Mouse (Mus musculus): ENCODE measurements around the gene Noxo1.
"Not testable (repeated sequence)": the region's sequence is repeated elsewhere in the genome, so short reads cannot be mapped to it uniquely, and the experiment has no call there.

Noxo1 gene

DNA sequence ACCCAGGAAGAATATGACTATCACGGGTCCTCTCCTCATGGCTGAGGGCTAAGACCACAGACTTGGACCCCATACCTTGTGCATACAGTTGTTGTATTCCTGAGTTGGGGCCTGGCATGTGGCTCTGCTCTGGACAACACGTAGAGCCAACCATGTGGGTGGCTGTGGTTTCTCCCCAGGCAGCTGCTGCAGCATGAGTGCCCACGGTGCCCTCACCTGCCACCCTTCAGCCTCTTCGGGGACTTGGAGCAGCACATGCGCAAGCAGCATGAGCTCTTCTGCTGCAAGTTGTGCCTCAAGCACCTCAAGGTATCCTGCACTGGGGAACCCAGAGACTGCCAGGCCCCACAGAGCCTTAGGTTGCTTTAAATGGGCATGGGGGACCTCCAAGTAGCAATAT lies 19.2 kb upstream of the Noxo1 start:
- DNase-seq (ENCODE audit: low spot score) = no peak

DNA sequence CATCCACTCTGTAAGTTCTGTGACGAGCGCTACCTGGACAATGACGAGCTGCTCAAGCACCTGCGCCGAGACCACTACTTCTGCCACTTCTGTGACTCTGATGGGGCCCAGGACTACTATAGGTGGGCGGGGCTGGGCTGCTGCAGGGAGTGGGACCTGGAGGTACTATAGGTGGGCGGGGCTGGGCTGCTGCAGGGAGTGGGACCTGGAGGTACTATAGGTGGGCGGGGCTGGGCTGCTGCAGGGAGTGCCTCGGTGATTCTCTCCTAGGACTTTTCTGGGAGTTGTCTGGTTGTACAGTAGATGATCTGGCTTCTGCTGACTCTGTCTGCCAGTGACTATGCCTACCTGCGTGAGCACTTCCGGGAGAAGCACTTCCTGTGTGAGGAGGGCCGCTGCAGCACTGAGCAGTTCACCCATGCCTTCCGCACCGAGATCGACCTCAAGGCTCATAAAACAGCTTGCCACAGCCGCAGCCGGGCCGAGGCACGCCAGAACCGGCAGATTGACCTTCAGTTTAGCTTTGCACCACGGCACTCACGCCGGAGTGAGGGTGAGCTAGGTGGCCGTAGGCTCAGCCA lies 18.4 kb upstream of the Noxo1 start:
- no peak for DNase-seq (ENCODE audit: low spot score)

DNA sequence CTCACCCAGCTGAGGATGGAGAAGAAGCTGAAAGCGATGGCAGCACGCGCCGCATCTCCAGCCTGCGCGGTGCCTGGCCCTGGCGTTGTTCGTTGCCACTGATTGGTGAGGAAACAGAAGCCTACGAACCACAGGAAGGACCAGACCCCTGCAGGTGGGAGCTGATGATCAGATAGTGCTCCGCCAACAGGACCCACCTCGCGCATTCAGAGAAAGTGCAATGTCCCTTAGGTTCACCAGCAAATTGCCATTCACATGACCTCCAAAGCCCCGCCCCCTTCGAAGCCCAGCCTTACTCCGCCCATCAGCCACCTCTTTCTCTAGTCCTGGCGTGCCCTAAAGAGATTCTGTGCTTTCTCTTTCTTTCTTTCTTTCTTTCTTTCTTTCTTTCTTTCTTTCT lies 9.5 kb upstream of the Noxo1 start:
- peak; percentile 79 for DNase-seq (ENCODE audit: low spot score)

DNA sequence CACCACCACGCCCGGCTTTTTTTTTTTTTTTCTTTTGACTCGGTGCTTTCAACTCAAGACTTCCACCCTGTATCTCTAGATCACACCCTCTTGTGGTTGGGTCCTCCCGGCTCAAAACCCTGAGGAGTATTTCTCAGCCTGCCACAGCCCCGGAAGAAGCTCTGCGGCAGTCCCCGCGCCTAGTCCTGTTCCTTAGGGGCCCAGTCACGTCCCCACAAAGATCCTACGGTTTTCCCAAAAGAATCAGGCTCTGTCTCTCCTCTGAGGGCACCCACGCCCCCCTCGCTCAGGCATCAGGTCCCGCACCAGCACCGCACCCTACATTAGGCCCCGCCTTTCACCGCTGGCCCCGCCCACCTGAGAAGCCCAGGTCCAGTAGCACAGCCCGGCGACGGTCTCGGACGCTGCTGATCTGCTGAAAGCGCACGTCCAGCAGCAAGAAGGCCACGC lies 8.9 kb upstream of the Noxo1 start:
- DNase-seq (ENCODE audit: low spot score) = peak; percentile 64

DNA sequence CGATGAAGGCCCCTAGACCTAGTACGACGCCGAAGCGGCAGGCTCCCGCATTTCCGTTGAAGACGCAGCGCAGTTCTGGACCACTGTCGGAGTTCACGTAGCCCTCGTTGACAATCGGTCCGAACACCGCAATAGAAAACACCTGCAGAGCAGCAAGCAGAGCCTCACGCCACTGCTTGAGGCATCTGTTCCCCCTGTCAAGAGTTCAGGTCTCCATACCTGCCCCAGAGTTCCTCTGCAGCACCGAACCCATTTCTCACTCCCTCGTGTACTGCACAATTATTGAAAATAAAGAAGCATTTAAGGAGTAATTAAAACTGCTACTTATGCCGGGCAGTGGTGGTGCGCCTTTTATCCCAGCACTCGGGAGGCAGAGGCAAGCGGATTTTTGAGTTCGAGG lies 8.4 kb upstream of the Noxo1 start:
- DNase-seq (ENCODE audit: low spot score) = no peak

DNA sequence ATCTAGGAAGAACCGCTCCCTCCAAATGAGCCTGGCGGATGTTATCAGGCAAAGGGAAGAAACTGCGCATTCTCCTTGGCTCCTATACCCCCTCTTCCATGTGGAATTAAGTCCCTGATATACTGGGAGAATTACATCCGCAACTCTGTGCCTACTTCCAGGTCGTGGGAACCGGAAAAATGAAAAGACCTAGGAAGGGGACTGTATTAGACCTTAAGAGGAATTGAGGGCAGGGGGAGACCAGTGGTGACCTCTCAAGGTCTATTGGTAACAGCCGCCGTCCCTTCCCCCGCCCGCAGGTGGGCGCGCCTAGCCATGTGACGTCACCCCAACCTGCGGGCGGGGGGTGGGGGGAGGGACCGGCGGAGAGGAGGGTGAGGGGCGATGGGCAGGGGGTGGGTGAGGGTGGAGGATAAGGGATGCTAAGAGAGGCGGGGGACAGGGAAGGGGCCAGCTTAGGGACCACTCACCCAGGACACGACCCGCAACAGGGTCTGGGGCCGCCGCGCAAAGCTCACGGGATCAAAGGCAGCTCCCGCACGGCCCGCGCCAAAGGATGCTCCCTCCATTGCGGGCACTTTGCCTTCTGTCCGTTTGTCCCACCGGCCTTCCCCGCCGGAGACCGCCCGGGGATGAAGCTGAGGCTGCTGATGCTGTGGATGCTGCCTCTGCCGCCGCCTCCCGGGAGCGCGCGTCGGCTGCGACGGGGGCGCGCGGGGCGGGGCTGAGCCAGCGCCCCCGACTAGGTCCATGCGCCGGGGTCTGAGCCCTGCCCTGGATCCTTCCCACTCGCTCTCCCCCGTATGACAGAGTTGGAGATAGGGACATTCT lies 6.6 kb upstream of the Noxo1 start, which contains the start of gene Syngr3:
TSS of gene Syngr3 (minus strand) at position 705 of the 831 bp plus-strand sequence.
- peak; percentile 35 for DNase-seq (ENCODE audit: low spot score)

DNA sequence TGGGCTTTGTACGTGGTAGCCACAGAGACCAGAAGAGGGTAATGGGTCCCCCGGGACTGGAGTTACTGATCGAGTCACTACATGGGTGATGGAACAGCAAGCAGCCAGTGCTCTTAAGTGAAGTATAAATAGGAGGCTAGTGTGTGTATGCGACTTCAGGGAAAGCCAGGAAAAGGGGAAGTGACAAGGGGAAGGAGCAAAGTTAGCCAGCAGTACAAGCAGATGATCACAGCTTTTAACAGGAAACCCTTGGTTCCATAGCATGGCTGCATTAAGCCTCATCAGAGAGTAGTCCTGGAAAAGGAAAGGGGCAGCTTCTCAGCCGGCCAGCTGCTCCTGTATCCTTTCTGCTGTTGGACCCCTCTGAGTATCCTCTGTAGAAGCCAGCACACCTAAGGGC lies 3.6 kb upstream of the Noxo1 start:
- no peak for DNase-seq (ENCODE audit: low spot score)

DNA sequence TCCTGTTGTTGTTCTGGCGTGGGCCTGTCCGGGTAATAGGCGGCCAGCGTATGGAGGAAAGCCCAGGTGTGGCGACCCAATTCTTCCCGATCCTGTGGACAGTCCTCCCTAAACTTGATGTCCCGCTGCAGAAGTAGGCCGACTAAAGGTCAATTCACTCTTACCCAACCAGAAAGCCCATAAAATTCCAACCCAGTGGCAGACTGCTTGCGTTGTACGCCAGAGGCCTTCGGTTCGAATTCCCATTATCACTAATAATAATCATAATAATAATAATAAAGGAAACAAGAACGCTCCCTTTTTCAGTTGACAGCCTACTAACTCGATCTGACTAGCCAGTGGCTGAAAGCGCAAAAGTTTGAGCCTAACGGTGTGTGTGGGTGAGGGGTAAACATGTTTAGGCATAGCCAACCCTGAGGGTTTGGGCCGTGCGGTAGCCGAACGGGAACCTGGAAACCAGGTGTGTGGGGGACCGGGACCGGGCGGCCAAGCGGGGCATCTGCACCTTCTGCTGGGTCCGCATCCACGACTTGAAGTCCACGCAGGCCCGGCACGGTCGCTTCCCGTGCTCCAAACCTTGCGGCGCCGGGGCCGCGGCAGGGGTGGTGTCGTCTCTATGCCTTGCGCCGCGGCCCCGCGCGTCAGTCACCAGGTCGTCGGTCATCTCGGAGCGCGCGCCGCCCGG lies 566 bp upstream of the Noxo1 start:
- peak; percentile 27 for DNase-seq (ENCODE audit: low spot score)

DNA sequence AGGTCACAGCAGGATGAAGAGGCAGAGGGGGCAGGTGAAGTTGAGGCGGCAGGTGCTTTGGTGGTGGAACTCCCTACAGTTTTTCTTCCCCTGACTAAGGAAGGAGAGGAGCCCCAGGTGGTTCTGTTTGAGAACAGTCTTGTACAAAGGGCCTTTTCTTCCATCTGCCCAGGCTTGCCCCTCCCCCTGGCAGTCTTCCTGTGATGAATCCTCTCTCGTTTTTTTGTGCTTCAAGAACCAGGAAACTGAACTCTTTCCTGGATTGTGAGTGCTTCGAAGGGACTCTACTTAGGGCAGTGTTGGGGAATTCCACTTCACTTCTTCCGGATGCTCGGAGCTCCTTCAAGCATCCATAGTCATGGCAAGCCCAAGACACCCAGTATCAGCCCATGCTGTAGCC lies 2.0 kb downstream of the Noxo1 start:
- peak; percentile 26 for DNase-seq (ENCODE audit: low spot score)

DNA sequence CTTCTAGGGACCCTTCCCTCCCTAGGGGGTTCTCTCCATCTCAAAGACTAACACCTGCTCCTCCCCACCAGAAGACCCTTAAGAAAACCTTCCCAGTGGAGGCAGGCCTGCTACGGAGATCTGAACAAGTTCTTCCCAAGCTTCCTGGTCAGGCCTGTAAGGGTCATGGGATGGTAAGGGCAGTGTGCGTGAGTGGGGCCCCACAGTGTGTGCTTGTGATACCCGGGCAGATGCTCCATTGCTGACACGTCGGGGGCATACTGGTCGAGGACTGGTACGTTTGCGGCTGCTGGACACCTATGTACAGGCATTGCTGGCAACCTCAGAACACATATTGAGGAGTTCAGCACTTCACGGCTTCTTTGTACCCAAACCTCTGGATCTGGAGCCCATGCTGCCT lies 2.7 kb downstream of the Noxo1 start:
- DNase-seq (ENCODE audit: low spot score) = no peak

DNA sequence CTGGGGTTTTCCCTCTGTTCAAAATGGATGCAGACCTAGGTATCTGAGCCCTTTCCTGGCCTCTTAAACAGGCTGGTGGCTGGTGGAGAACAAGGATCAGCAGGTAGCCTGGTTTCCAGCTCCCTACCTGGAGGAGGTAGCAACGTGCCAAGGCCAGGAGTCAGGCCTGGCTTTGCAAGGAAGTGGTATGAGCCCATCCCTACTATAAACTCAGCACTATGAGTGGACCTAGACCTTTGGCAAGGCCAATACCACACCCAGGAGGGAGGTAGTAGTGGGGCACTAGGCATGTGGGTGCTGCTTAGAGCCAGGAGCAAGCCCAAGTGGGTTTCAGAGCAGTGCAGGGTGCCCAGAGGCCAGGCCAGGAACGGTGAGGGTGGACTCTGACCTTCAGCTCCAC lies 3.4 kb downstream of the Noxo1 start:
- DNase-seq (ENCODE audit: low spot score) = no peak

DNA sequence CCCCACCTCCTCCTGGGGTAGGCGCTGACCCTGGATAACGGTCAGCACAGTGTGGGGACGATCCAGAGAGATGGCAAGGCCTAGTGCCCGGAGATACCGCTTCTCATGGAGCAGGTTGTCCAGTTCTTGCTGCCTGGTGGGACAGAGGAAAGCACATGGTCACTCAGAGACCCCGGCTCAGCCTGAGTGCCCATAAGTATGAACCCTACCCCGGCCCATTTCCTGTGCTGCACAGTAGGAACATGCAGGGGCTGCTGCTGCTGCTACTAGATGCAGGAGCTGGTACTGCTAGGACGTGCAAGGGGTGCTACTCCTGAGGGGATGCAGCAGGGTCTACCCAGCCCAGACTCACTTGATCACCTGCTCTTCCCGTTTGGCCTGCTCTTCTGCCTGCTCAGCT lies 5.2 kb downstream of the Noxo1 start:
- DNase-seq (ENCODE audit: low spot score) = no peak

DNA sequence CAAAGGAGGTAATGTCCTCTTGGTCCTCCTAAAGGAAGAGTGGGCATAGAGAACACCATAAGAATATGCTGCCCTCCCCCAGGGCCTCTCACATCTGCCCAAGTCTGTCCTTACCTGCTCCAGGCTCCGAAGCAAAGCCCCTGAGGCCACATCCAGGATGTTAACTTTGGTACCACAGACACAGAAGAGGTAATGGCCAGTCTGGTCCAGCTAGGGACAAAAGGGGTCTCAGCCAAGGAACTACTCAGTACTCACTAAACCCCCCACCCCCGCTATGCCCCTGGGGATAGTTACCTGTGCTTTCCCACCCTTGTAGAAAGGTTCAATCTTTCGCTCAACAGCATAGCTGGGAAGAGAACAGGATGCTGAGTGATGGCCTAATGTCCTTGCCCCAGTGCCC lies 9.8 kb downstream of the Noxo1 start:
- no peak for DNase-seq (ENCODE audit: low spot score)

DNA sequence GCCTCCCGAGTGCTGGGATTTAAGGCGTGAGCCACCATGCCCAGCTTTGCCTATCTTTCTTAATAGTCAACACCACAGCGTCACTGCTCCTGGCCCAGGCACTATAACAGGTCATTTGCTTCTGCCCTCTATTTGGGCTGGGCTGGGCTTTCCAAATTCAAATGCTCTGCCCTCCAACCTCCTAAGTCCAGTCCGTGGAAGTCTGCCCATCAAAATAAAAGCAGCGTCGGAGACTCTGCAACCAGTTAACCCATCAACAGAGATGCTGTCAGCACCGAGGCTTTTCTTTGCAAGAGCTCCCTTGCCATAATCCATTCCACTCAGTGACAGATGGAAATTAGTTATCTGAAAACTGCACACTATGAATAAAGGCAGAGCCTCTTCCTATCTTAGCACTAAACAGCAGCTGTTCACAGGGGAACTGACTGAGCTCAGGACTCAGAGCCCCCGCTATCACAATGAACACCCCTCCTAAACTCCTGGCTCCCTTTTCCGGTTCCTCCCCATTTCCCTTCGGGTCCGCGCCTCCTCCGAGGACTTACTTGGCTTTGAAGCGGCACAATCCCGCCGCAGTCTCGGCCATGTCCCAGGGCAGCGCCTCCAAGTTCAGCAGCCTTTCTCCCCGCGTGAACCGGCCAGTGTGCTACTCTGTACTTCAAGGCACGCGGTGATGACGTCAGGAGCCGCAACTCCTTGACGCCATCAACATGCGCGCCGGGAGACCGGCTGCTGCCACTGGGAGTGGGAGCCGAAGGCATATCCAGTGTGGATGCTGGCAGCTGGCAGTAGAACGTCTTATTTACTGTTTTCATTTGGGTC lies 11.2 kb downstream of the Noxo1 start, which contains the start of gene Tbl3:
TSS of gene Tbl3 (minus strand) at position 679 of the 819 bp plus-strand sequence.
- peak; percentile 96 for DNase-seq (ENCODE audit: low spot score)

DNA sequence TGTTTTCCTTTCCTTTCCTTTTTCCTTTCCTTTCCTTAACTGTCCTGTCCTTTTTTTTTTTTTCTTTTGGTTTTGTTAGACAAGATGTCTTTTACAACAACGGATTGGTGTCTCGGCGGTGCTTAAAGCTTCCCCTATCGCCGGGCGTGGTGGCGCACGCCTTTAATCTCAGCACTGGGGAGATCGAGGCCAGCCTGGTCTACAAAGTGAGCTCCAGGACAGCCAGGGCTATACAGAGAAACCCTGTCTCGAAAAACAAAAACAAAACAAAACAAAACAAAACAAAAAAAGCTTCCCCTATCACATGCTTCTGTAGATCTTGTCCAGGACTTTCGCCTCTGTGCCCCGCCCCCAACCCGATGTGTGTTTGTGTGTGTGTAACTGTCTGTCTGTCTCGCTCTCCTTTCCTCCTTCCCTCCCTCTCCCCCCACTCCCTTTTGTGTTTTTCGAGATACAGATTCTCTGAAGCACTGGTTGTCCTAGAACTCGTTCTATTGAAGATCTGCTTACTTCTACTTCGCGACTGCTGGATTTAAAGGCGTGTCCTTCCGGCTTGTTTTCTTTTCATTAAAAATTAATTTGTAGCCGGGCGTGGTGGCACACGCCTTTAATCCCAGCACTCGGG lies 11.9 kb downstream of the Noxo1 start:
- peak; percentile 46 for DNase-seq (ENCODE audit: low spot score)

DNA sequence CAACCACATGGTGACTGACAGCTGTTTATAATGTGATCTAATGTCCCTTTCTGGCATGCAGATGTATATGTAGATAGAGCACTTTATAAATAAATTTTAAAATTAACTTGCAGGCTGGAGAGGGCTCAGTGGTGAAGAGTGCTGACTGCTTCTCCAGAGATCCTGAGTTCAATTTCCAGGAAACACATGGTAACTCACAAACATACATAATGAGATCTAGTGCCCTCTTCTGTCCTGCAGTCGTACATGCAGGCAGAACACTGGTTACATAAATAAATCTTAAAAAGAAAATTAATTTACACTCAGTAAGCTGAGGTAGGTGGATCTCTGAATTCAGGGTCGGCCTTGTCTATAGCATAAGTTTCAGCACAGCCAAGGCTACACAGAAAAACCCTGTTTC lies 12.6 kb downstream of the Noxo1 start:
- peak; percentile 64 for DNase-seq (ENCODE audit: low spot score)

DNA sequence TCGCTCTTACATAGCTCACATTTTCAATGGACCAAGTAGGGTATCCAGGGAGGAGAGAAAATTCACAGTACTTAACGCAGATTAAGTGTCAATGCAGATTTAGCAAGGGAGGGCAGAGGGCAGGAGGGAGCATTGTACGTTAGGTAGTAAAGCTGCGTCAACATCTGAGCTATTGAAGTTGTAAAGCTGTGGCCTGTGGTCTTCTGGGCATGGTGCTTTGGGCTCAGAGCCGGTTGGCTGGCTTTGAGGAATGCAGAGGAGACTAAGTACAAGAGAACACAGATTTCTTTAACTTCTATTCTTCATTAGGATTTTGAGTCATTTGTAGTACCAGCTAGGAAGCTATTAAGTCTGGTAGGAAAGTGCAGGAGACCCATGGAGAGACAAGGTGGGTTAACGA lies 19.5 kb downstream of the Noxo1 start:
- no peak for DNase-seq (ENCODE audit: low spot score)

DNA sequence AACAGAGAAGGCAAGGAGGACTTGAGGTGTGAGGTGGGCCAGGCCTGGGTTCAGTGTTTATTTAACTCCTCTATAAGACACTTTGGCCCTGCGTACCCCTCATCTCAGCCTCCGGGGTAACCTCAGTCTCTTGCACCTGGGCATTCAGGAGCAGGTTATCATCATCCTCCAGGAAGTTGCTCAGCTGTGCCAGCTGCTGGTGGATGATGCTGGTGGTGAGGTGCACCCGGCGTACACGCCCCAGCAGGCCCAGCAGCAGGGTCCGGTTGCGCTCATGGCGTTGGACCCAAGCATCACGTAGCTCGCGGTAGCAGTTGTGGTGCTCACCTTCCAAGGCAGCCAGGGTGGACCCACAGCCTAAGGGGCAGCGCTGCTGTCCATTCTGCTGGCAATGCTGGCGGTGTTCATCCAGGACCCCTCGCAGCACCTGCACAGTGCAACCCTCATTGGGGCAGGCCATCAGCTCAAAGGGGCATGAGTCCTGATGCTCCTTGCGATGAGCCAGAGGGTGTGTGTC lies 20.2 kb downstream of the Noxo1 start:
- DNase-seq (ENCODE audit: low spot score) = no peak

DNA sequence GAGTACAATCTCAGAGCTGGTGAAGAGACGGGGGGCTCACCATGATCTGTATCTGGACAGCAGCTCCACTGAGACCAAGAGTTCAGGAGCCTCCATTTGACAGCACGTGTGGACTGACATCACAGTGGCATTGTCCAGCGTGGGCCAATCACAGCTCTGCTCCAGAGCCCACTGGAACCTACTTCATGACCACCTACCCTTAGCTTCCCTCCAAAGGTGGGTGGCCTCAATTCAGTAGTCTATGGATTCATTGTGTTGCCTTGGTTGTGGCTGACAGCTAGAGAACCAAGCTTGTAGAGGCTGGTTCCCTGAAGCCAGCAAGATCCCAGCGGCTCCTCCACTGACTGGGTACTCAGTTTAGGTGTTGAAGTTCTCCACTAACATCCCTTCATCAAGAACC lies 21.9 kb downstream of the Noxo1 start, which contains the start of the genes Rnf151 and Rps2:
TSS of gene Rnf151 (minus strand) at position 121 of the 400 bp plus-strand sequence.
TSS of gene Rps2 (plus strand) at position 174 of the 400 bp plus-strand sequence.
- DNase-seq (ENCODE audit: low spot score) = no peak

DNA sequence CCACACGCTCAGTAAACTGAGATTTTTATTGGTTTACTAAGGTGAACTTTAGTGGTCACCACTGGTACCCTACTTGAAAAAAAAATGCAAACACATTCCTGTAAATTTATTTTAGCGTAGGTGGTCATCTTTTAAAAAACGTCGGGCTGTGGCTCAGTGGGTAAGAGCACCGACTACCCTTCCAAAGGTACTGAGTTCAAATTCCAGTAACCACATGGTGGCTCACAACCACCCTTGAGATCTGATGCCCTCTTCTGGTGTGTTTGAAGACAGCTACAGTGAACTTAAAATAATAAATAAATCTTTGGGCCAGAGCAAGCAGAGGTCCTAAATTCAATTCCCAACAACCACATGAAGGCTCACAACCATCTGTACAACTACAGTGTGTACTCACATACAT lies 22.9 kb downstream of the Noxo1 start:
- not testable (repeated sequence) for DNase-seq (ENCODE audit: low spot score)
